Mouse (Mus musculus) limb, embryonic 14.5 days (tissue): ENCODE data around the gene Celsr3. TPM values are rescaled to one million over a fixed set of nuclear protein-coding genes. Genes with fewer than 3 reads are reported as not detected.

Source experiments
- ATAC-seq: fragments of 200-750 bp; cut with Nextera tagmentation; 2 replicates; pipeline ENCODE4 v1.8.0; 2017; ENCODE audit warnings: low read depth, moderate number of reproducible peaks, moderate TSS enrichment; ENCODE audit not compliant: low FRiP score
- DNase-seq: peaks from one replicate; pipeline ENCODE4 v3.0.0-alpha.2; 2015; ENCODE audit warnings: low spot score
- H3K27ac ChIP-seq: fragments of 300-500 bp; sonication (generic); replicated peaks from 2 replicates; pipeline ENCODE4 v1.5.1; 2014; ENCODE audit warnings: low read depth, mild to moderate bottlenecking, low read length, moderate library complexity, mixed read lengths
- H3K27me3 ChIP-seq: fragments of 300-500 bp; sonication (generic); 2 replicates; pipeline ENCODE4 v1.6.1; 2014; ENCODE audit warnings: low read length, mixed read lengths; ENCODE audit not compliant: control insufficient read depth, insufficient read depth
- H3K36me3 ChIP-seq: fragments of 300-500 bp; sonication (generic); 2 replicates; pipeline ENCODE4 v1.6.1; 2014; ENCODE audit warnings: mild to moderate bottlenecking, low read length, moderate library complexity, mixed read lengths; ENCODE audit not compliant: control insufficient read depth, insufficient read depth
- H3K4me1 ChIP-seq: fragments of 300-500 bp; sonication (generic); 2 replicates; pipeline ENCODE4 v1.6.1; 2014; ENCODE audit warnings: antibody characterized with exemption, low read length, mixed read lengths; ENCODE audit not compliant: control insufficient read depth, insufficient read depth
- H3K4me2 ChIP-seq: fragments of 300-500 bp; sonication (generic); replicated peaks from 2 replicates; pipeline ENCODE4 v1.6.1; 2014; ENCODE audit warnings: low read depth, mild to moderate bottlenecking, low read length, moderate library complexity; ENCODE audit not compliant: severe bottlenecking
- H3K4me3 ChIP-seq: fragments of 300-500 bp; sonication (generic); replicated peaks from 2 replicates; pipeline ENCODE4 v1.5.1; 2014; ENCODE audit warnings: low read length
- H3K9ac ChIP-seq: fragments of 300-500 bp; sonication (generic); 2 replicates; pipeline ENCODE4 v1.6.1; 2014; ENCODE audit warnings: mild to moderate bottlenecking, low read depth, low read length, moderate library complexity; ENCODE audit not compliant: severe bottlenecking
- H3K9me3 ChIP-seq: fragments of 300-500 bp; sonication (generic); 2 replicates; pipeline ENCODE4 v1.6.1; 2016; ENCODE audit warnings: low read length; ENCODE audit not compliant: control insufficient read depth
- POLR2A ChIP-seq: fragments of 200-500 bp; IDR thresholded peaks from 2 replicates; pipeline ENCODE4 v1.8.0; 2012; ENCODE audit warnings: inconsistent platforms, mild to moderate bottlenecking, moderate library complexity, borderline replicate concordance; ENCODE audit not compliant: insufficient read depth, insufficient read length; ENCODE audit errors: extremely low read depth
- WGBS: fragments of 180-500 bp; shearing (Covaris S2); extraction: QIAGEN DNeasy Blood & Tissue Kit; methylation state at CpG from one replicate; pipeline ENCODE4 v1.1.7; 2014; 5-methylcytosine and 5-hydroxymethylcytosine counted together
- microRNA-seq: library from miRNA; unstranded; fragments of <30 nt; microRNA quantifications from one replicate; pipeline ENCODE4, GENCODE M21; 2016
- polyA plus RNA-seq, 2 experiments: library from polyadenylated mRNA; depleted of rRNA in 1 of 2; stranded (reverse) in 1 of 2; unstranded in 1 of 2; fragments of >200 nt; fragmentation: Nextera tagmentation in 1 of 2; extraction: Ambion mirVana in 1 of 2; gene quantifications; 2 replicates each; pipeline versions ENCODE4 v1.2.1 to v1.2.3; 2012 to 2014

The Celsr3 gene
- polyA plus RNA-seq, 2 experiments, result 0.12 to 0.36 TPM

- Histone ChIP-seq H3K4me1 (peaks cover 3% of the 10 kb centered on the region; the same call in 1 of the 2 replicates), H3K36me3 (peaks cover 16% of the 10 kb centered on the region), H3K27ac (peak within 1 kb of the TSS; percentile 69), H3K4me3 (peak within 1 kb of the TSS; percentile 58), H3K4me2 (peak within 1 kb of the TSS; percentile 51), H3K9me3 (no peaks in the 10 kb centered on the region), H3K27me3 (no peaks in the 10 kb centered on the region), H3K9ac (peak within 1 kb of the TSS; percentile 63)
- DNase-seq (no peak), ATAC-seq (no peak)
- WGBS, result 92% methylated on average over 3 of the region's 3 CpGs
- no peak for TF ChIP-seq POLR2A
These were observed 26.9 kb downstream of the Celsr3 start, which contains the start of gene Slc26a6 for GRCm38 (mm10) chr9:108852976-108853375. TSS of gene Slc26a6 (plus strand) at chr9:108853283.

GRCm38 (mm10) chr9:108853635-108854240 is 27.6 kb downstream of the Celsr3 start:
- Histone ChIP-seq H3K9me3 (no peaks in the 10 kb centered on the region), H3K9ac (peak overlapping the region; percentile 63), H3K27me3 (no peaks in the 10 kb centered on the region), H3K4me3 (peak overlapping the region; percentile 58), H3K4me2 (peak overlapping the region; percentile 51), H3K36me3 (peaks cover 24% of the 10 kb centered on the region), H3K27ac (peak overlapping the region; percentile 69), H3K4me1 (peaks cover 3% of the 10 kb centered on the region; the same call in 1 of the 2 replicates)
- WGBS, result 2% methylated on average over 25 of the region's 25 CpGs
- peak; percentile 23; the same call in 1 of the 2 replicates for TF ChIP-seq POLR2A
- ATAC-seq, result peak; percentile 95
- DNase-seq, result peak; percentile 95

GRCm38 (mm10) chr9:108854241-108854696 is 28.1 kb downstream of the Celsr3 start:
- WGBS, result under 1% methylated on average over 28 of the region's 28 CpGs
- peak; percentile 72 for ATAC-seq
- peak overlapping the region; percentile 69 for H3K27ac ChIP-seq
- peaks cover 3% of the 10 kb centered on the region; the same call in 1 of the 2 replicates for H3K4me1 ChIP-seq
- no peaks in the 10 kb centered on the region for H3K9me3 ChIP-seq
- H3K9ac ChIP-seq, result peak overlapping the region; percentile 63
- H3K27me3 ChIP-seq, result no peaks in the 10 kb centered on the region
- peak; percentile 89; the same call in 1 of the 2 replicates for TF ChIP-seq POLR2A
- peak; percentile 82 for DNase-seq
- H3K4me3 ChIP-seq, result peak overlapping the region; percentile 58
- peaks cover 29% of the 10 kb centered on the region for H3K36me3 ChIP-seq
- H3K4me2 ChIP-seq, result peak overlapping the region; percentile 51

GRCm38 (mm10) chr9:108855335-108855734 is 29.2 kb downstream of the Celsr3 start:
- no peak for TF ChIP-seq POLR2A
- peak overlapping the region; percentile 63 for H3K9ac ChIP-seq
- DNase-seq, result no peak
- no peaks in the 10 kb centered on the region for H3K27me3 ChIP-seq
- WGBS, result 57% methylated on average over 5 of the region's 5 CpGs
- H3K36me3 ChIP-seq, result peaks cover 32% of the 10 kb centered on the region
- H3K9me3 ChIP-seq, result no peaks in the 10 kb centered on the region
- H3K4me2 ChIP-seq, result no peak overlapping the region; the same call in 1 of the 2 replicates
- H3K4me1 ChIP-seq, result peaks cover 3% of the 10 kb centered on the region; the same call in 1 of the 2 replicates
- no peak overlapping the region for H3K4me3 ChIP-seq
- ATAC-seq, result no peak
- H3K27ac ChIP-seq, result no peak overlapping the region

GRCm38 (mm10) chr9:108858792-108859527 is 32.8 kb downstream of the Celsr3 start:
- WGBS, result 81% methylated on average over 8 of the region's 8 CpGs
- DNase-seq (no peak), ATAC-seq (no peak)
- Histone ChIP-seq H3K9ac (no peak overlapping the region), H3K27me3 (no peaks in the 10 kb centered on the region), H3K4me2 (no peak overlapping the region), H3K4me3 (no peak overlapping the region), H3K9me3 (no peaks in the 10 kb centered on the region), H3K36me3 (peaks cover 39% of the 10 kb centered on the region), H3K27ac (no peak overlapping the region), H3K4me1 (no peaks in the 10 kb centered on the region)
- TF ChIP-seq POLR2A, result no peak

Small RNA genes lying within 50 kb of the gene (microRNA-seq; reads per million reads assigned to microRNA genes)
- not detected for gene Gm23156

Other genes with a start within 250 kb of the Celsr3 start
- gene Wdr6, start 247.6 kb upstream of the Celsr3 start, polyA plus RNA-seq (2012; rRNA removed), result 123 and 175 TPM in 2 replicates
- 91.5 and 115 TPM in 2 replicates for gene Wdr6, start 247.6 kb upstream of the Celsr3 start, polyA plus RNA-seq (2014; fragmentation: Nextera tagmentation; extraction: Ambion mirVana)
- 14.3 and 17.8 TPM in 2 replicates for gene P4htm, start 228.7 kb upstream of the Celsr3 start, polyA plus RNA-seq (2012; rRNA removed)
- gene P4htm, start 228.7 kb upstream of the Celsr3 start, polyA plus RNA-seq (2014; fragmentation: Nextera tagmentation; extraction: Ambion mirVana), result 7.8 and 8.8 TPM in 2 replicates
- 46.2 and 48.5 TPM in 2 replicates for gene Arih2, start 176.9 kb upstream of the Celsr3 start, polyA plus RNA-seq (2012; rRNA removed)
- 35.7 and 39.8 TPM in 2 replicates for gene Arih2, start 176.9 kb upstream of the Celsr3 start, polyA plus RNA-seq (2014; fragmentation: Nextera tagmentation; extraction: Ambion mirVana)
- gene Slc25a20, start 164.2 kb upstream of the Celsr3 start, polyA plus RNA-seq (2012; rRNA removed), result 16.6 and 20.7 TPM in 2 replicates
- gene Slc25a20, start 164.2 kb upstream of the Celsr3 start, polyA plus RNA-seq (2014; fragmentation: Nextera tagmentation; extraction: Ambion mirVana), result 28.2 and 29.1 TPM in 2 replicates
- 18.5 and 20.4 TPM in 2 replicates for gene Prkar2a, start 137.0 kb upstream of the Celsr3 start, polyA plus RNA-seq (2012; rRNA removed)
- 33.6 and 34.1 TPM in 2 replicates for gene Prkar2a, start 137.0 kb upstream of the Celsr3 start, polyA plus RNA-seq (2014; fragmentation: Nextera tagmentation; extraction: Ambion mirVana)
- gene Ip6k2, start 42.5 kb upstream of the Celsr3 start, polyA plus RNA-seq (2012; rRNA removed), result 265 and 285 TPM in 2 replicates
- gene Ip6k2, start 42.5 kb upstream of the Celsr3 start, polyA plus RNA-seq (2014; fragmentation: Nextera tagmentation; extraction: Ambion mirVana), result 119 and 126 TPM in 2 replicates
- gene Nckipsd, start 18.0 kb upstream of the Celsr3 start, polyA plus RNA-seq (2012; rRNA removed), result 24.0 and 30.1 TPM in 2 replicates
- 14.0 and 17.2 TPM in 2 replicates for gene Nckipsd, start 18.0 kb upstream of the Celsr3 start, polyA plus RNA-seq (2014; fragmentation: Nextera tagmentation; extraction: Ambion mirVana)
- gene Slc26a6, start 27.0 kb downstream of the Celsr3 start, polyA plus RNA-seq (2012; rRNA removed), result 28.8 and 35.8 TPM in 2 replicates
- 14.5 and 21.5 TPM in 2 replicates for gene Slc26a6, start 27.0 kb downstream of the Celsr3 start, polyA plus RNA-seq (2014; fragmentation: Nextera tagmentation; extraction: Ambion mirVana)
- gene Tmem89, start 88.3 kb downstream of the Celsr3 start, polyA plus RNA-seq (2012; rRNA removed), result 0.24 and 0.44 TPM in 2 replicates
- gene Tmem89, start 88.3 kb downstream of the Celsr3 start, polyA plus RNA-seq (2014; fragmentation: Nextera tagmentation; extraction: Ambion mirVana), result 0.22 TPM in 1 of 2 replicates, not detected in the other
- 347 and 412 TPM in 2 replicates for gene Uqcrc1, start 110.3 kb downstream of the Celsr3 start, polyA plus RNA-seq (2012; rRNA removed)
- gene Uqcrc1, start 110.3 kb downstream of the Celsr3 start, polyA plus RNA-seq (2014; fragmentation: Nextera tagmentation; extraction: Ambion mirVana), result 455 and 465 TPM in 2 replicates
- 44.6 and 49.9 TPM in 2 replicates for gene Col7a1, start 127.3 kb downstream of the Celsr3 start, polyA plus RNA-seq (2012; rRNA removed)
- 17.5 and 25.9 TPM in 2 replicates for gene Col7a1, start 127.3 kb downstream of the Celsr3 start, polyA plus RNA-seq (2014; fragmentation: Nextera tagmentation; extraction: Ambion mirVana)
- 6.2 and 6.5 TPM in 2 replicates for gene Ucn2, start 159.7 kb downstream of the Celsr3 start, polyA plus RNA-seq (2012; rRNA removed)
- gene Ucn2, start 159.7 kb downstream of the Celsr3 start, polyA plus RNA-seq (2014; fragmentation: Nextera tagmentation; extraction: Ambion mirVana), result 1.0 and 1.5 TPM in 2 replicates
- 14.5 and 19.6 TPM in 2 replicates for gene Pfkfb4, start 165.5 kb downstream of the Celsr3 start, polyA plus RNA-seq (2012; rRNA removed)
- 9.1 and 9.4 TPM in 2 replicates for gene Pfkfb4, start 165.5 kb downstream of the Celsr3 start, polyA plus RNA-seq (2014; fragmentation: Nextera tagmentation; extraction: Ambion mirVana)
- gene Shisa5, start 212.2 kb downstream of the Celsr3 start, polyA plus RNA-seq (2012; rRNA removed), result 150 and 245 TPM in 2 replicates
- 82.4 and 86.7 TPM in 2 replicates for gene Shisa5, start 212.2 kb downstream of the Celsr3 start, polyA plus RNA-seq (2014; fragmentation: Nextera tagmentation; extraction: Ambion mirVana)
- 33.5 and 50.8 TPM in 2 replicates for gene Trex1, start 233.4 kb downstream of the Celsr3 start, polyA plus RNA-seq (2012; rRNA removed)
- gene Trex1, start 233.4 kb downstream of the Celsr3 start, polyA plus RNA-seq (2014; fragmentation: Nextera tagmentation; extraction: Ambion mirVana), result 12.5 and 13.7 TPM in 2 replicates
- 30.5 and 40.3 TPM in 2 replicates for gene Atrip, start 247.8 kb downstream of the Celsr3 start, polyA plus RNA-seq (2012; rRNA removed)
- gene Atrip, start 247.8 kb downstream of the Celsr3 start, polyA plus RNA-seq (2014; fragmentation: Nextera tagmentation; extraction: Ambion mirVana), result 22.2 and 25.1 TPM in 2 replicates